ENCODE assay signal across 10 mouse cellular contexts in the genomic region with DNA sequence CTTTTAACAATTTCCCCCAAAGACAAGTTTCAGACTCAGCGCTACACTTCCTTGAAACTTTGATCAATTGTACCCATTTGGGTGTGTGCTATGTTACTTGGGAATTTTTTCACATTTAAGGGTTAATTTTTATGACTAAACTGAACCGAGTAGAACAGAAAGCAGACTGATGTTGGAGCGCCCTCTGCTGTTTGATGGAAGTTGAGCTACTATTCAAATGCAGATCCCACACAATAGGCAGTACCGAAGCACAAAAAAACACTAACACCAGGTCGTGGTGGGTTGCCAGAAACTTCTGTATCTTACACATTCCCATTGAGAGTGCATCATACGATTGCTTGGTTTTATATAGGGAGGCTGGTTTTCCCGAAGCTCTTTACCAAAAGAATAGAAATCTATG.
DNase-seq lines count a peak whose midpoint lies in the region; ATAC-seq and TF ChIP-seq lines count a peak whose summit lies in the region.
"Had no signal": no experiment of that assay in that cellular context is flagged by ENCODE, and none has a peak within 500 bp of the region (broad histone marks: within the 10 kb centered on the region; RNA-seq: fewer than 3 reads in every experiment).

No protein-coding gene starts in this region.

- TF ChIP-seq POLR2A in heart, adult 2 months (IDR thresholded peaks at IDR 0.05; ENCODE audit: insufficient read depth, low read depth, low read length): no peak

- H3K79me2 ChIP-seq in heart, adult 2 months (replicated peaks; ENCODE audit: control insufficient read depth, insufficient read depth, low read length): no peaks in the 10 kb centered on the region

- H3K9me3 ChIP-seq in forebrain, embryonic 15.5 days: no peaks in the 10 kb centered on the region
- H3K9me3 ChIP-seq in midbrain, embryonic 12.5 days: no peaks in the 10 kb centered on the region
- H3K9me3 ChIP-seq in stomach, postnatal 0 days (ENCODE audit: control insufficient read depth, low read length): no peaks in the 10 kb centered on the region
- H3K9me3 ChIP-seq: megakaryocyte, embryonic 14.5 days had no signal

- H3K27me3 ChIP-seq in heart, adult 2 months (ENCODE audit: control insufficient read depth, insufficient read depth, low read length): no peaks in the 10 kb centered on the region
- no peaks in the 10 kb centered on the region for H3K27me3 ChIP-seq in forebrain, embryonic 15.5 days
- H3K27me3 ChIP-seq in midbrain, embryonic 12.5 days: no peaks in the 10 kb centered on the region
- no peaks in the 10 kb centered on the region for H3K27me3 ChIP-seq in stomach, postnatal 0 days (ENCODE audit: control insufficient read depth, insufficient read depth, low read length)
- H3K27me3 ChIP-seq: megakaryocyte, embryonic 14.5 days had no signal

- peak; percentile 6 to 20 for DNase-seq in heart, adult 2 months
- DNase-seq in heart, adult 11 months: no peak
- peak; percentile 11 for DNase-seq in c-Kit-positive CD71-positive TER-119-negative erythroid progenitor cells, embryonic 14.5 days (ENCODE audit: low read depth)
- peak; percentile 75 for DNase-seq in hindlimb bud, embryonic 11.5 days (ENCODE audit: extremely low spot score, low read depth, low spot score)
- DNase-seq in left cerebral cortex, adult 8-10 months (ENCODE audit: low spot score in 2 of 2): peak; percentile 29 to 52
- peak; percentile 75 for DNase-seq in stomach, postnatal 0 days (ENCODE audit: low spot score)

- H3K4me2 ChIP-seq in forebrain, embryonic 15.5 days (replicated peaks): no peak overlapping the region; the same call in 1 of the 2 replicates
- no peak overlapping the region for H3K4me2 ChIP-seq in midbrain, embryonic 12.5 days (replicated peaks)
- no peak overlapping the region for H3K4me2 ChIP-seq in stomach, postnatal 0 days (replicated peaks; ENCODE audit: low read depth)

- H3K9ac ChIP-seq in heart, adult 2 months (ENCODE audit: low read depth, low read length): no peak overlapping the region
- H3K9ac ChIP-seq in forebrain, embryonic 15.5 days (replicated peaks): no peak overlapping the region
- H3K9ac ChIP-seq in midbrain, embryonic 12.5 days (replicated peaks): no peak overlapping the region
- no peak overlapping the region for H3K9ac ChIP-seq in stomach, postnatal 0 days (ENCODE audit: low read length)

- ATAC-seq in forebrain, embryonic 15.5 days (replicated peaks): peak; percentile 91
- peak; percentile 78; the same call in 1 of the 2 replicates for ATAC-seq in midbrain, embryonic 12.5 days (ENCODE audit: low FRiP score, low read depth)
- ATAC-seq in stomach, postnatal 0 days (ENCODE audit: low FRiP score, low TSS enrichment): no peak

- no peaks in the 10 kb centered on the region for H3K36me3 ChIP-seq in heart, adult 2 months (ENCODE audit: control insufficient read depth, insufficient read depth, low read length)
- H3K36me3 ChIP-seq in forebrain, embryonic 15.5 days: no peaks in the 10 kb centered on the region
- H3K36me3 ChIP-seq in midbrain, embryonic 12.5 days: no peaks in the 10 kb centered on the region
- H3K36me3 ChIP-seq in stomach, postnatal 0 days (ENCODE audit: control insufficient read depth, insufficient read depth, low read length): no peaks in the 10 kb centered on the region
- H3K36me3 ChIP-seq: G1E had no signal

- intact Hi-C loops in heart, adult 2 months (cut with DNase I): no loop called here

- H3K4me3 ChIP-seq in heart, adult 2 months: no peak overlapping the region
- no peak overlapping the region for H3K4me3 ChIP-seq in forebrain, embryonic 15.5 days
- H3K4me3 ChIP-seq in midbrain, embryonic 12.5 days: no peak overlapping the region
- H3K4me3 ChIP-seq in stomach, postnatal 0 days (ENCODE audit: low read depth, low read length): no peak overlapping the region
- H3K4me3 ChIP-seq: megakaryocyte, embryonic 14.5 days had no signal

- no peak overlapping the region for H3K27ac ChIP-seq in heart, adult 2 months
- H3K27ac ChIP-seq in forebrain, embryonic 15.5 days (replicated peaks): no peak overlapping the region
- no peak overlapping the region for H3K27ac ChIP-seq in midbrain, embryonic 12.5 days (replicated peaks)
- no peak overlapping the region for H3K27ac ChIP-seq in stomach, postnatal 0 days (replicated peaks)

- no peak for TF ChIP-seq EP300 in heart, adult 2 months (IDR thresholded peaks at IDR 0.05; ENCODE audit: insufficient read depth, low read depth, low read length)
- TF ChIP-seq EP300 in stomach, postnatal 0 days (optimal IDR thresholded peaks at IDR 0.05): no peak

- WGBS in heart, adult 2 months: 8% methylated on average over 7 of the region's 7 CpGs
- WGBS in forebrain, embryonic 15.5 days: 7% methylated on average over 7 of the region's 7 CpGs
- 7% methylated on average over 7 of the region's 7 CpGs for WGBS in midbrain, embryonic 12.5 days
- 12% methylated on average over 7 of the region's 7 CpGs for WGBS in stomach, postnatal 0 days

- TF ChIP-seq CTCF in heart, adult 2 months (IDR thresholded peaks at IDR 0.05): peak; percentile 72
- TF ChIP-seq CTCF in stomach, postnatal 0 days (IDR thresholded peaks at IDR 0.05; ENCODE audit: low read depth): peak; percentile 90

- H3K4me1 ChIP-seq in heart, adult 2 months (ENCODE audit: control insufficient read depth, insufficient read depth, low read length): no peaks in the 10 kb centered on the region
- H3K4me1 ChIP-seq in forebrain, embryonic 15.5 days: no peaks in the 10 kb centered on the region
- no peaks in the 10 kb centered on the region for H3K4me1 ChIP-seq in midbrain, embryonic 12.5 days
- H3K4me1 ChIP-seq in stomach, postnatal 0 days (replicated peaks; ENCODE audit: control insufficient read depth, insufficient read depth): no peaks in the 10 kb centered on the region
- H3K4me1 ChIP-seq: megakaryocyte, embryonic 14.5 days had no signal
